Mouse (Mus musculus) testis, adult 2 months (tissue): ENCODE measurements around the gene Wdr77.

Experiments used
- CTCF ChIP-seq: fragments of 200-500 bp; IDR thresholded peaks from 2 replicates; pipeline ENCODE4 v1.5.1; 2012; ENCODE audit warnings: low read depth, mild to moderate bottlenecking, inconsistent platforms, low read length, moderate library complexity; ENCODE audit not compliant: control insufficient read depth, insufficient read depth, insufficient replicate concordance
- POLR2A ChIP-seq: fragments of 200-500 bp; IDR thresholded peaks from 2 replicates; pipeline ENCODE4 v1.6.1; 2012; ENCODE audit warnings: low read depth, mild to moderate bottlenecking, inconsistent platforms, low read length, moderate library complexity; ENCODE audit not compliant: control insufficient read depth

GRCm38 (mm10) chr3:105910519-105911190 lies 48.5 kb upstream of the Wdr77 start:
- TF ChIP-seq CTCF: no peak
- TF ChIP-seq POLR2A: no peak
